Mouse (Mus musculus) adrenal gland, postnatal 4 days (tissue): ENCODE results near the gene Smarca2. TPM values are rescaled to one million over a fixed set of nuclear protein-coding genes. Genes with fewer than 3 reads are reported as not detected.

ENCODE experiments used
- DNase-seq, 2 experiments: peaks; one replicate each; pipeline ENCODE4 v3.0.0; 2021 to 2022; ENCODE audit warnings: low spot score in 2 of 2, mixed read lengths in 2 of 2
- total RNA-seq, 2 experiments: library from RNA; stranded (reverse); gene quantifications; 2 replicates each; pipeline ENCODE4 v1.2.3; 2021

Gene Smarca2
- total RNA-seq, 2 experiments from 2014 or later = 99.7 to 101 TPM

DNA sequence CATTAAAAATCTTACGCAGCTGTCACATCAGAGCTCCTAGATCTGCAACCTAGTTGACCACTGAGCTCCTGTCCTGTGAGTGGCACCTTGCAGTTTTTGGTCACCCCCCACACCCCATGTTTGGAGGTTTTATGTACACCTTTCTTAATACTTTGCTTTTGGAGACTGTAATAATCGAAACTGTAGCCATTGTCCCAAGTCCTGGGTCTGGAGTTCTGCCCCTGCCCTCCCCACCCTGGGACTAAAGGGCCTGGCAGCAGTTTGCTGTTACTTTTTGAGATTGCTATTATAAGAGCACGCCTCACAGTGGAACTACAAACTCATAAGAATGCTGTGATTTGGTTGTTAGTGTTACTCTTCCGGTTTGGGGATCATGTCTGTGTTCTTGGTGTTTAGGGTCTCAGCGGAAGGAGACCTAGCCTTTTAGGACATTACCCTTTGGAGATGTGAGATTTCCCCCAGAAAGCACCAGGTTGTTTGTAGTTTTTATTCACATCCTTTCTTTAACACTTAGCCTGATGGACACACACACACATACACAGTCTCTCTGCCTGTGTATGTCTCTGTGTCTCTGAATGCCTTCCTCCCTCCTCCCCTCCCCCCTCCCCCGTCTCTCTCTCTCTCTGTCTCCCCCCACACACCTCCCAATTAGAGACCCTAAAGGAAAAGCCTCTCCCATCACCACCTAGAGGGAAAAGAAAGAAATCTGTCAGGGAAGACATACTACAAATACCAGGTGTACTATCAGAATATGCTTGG lies 142.0 kb downstream of the Smarca2 start:
- no peak for DNase-seq

DNA sequence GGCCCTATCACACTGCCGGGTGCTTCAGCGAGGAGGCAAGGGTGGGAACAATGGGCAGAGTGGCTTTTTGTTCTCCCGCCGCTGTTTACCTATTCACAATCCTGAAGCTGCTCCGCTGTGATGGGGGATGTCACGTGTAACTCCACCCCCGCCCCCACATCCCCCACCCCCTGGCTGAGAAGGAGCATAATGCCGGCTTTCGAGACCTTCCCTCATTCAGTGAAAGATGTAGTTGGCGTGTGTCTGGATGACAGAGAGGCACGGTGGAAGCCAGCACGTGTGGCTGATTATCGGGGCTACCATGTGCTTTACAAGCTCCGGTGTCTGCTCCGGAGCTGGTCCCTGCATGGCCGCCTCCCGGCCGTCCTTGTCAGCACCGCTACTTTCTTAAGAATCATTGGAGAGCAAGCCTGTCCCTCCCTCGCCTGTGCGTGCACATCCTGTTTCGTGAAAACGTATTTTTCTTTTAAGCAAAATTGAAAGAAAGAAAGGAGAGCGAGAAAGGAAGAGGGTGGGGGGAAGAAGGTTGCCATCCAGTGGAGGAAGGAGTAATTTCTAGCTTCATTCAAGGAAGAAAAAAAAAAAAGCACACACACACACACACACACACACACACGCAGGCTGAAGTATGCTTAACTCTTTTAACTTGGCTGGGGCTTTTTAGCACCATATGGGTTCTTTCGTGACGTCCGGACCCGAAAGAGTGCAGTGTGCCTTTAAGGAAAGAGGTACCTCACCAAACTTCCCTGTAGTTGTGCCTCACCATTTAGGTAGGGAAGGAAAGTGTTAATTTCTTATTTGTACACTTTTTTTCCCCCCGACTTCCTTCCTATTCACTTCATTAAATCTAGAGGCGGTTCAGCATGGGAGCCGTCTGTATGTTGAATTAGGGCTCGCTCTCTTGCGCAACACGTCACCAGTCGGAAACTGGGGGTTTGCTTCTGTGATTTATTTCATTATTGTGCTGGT lies 143.0 kb downstream of the Smarca2 start:
- DNase-seq = peak; percentile 22 to 40

DNA sequence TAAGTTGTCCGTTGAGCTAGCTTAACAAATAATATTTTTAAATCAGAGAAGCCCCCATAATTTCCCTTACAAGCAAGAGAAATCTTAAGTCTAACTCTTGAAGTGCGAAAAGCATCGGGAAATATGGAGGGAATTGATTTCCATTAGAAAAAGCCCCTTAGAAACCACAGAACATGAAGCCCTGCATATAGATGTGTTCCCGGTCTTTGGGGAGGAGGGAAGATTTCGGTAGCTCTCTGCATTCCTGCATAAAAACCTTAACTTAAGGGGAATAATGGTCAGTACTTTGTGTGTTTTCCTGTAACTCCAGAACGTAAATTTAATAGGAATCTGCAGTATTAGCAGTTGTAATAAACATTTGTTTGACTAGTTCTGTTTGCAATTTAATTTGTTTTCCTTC lies 143.8 kb downstream of the Smarca2 start:
- DNase-seq = no peak

DNA sequence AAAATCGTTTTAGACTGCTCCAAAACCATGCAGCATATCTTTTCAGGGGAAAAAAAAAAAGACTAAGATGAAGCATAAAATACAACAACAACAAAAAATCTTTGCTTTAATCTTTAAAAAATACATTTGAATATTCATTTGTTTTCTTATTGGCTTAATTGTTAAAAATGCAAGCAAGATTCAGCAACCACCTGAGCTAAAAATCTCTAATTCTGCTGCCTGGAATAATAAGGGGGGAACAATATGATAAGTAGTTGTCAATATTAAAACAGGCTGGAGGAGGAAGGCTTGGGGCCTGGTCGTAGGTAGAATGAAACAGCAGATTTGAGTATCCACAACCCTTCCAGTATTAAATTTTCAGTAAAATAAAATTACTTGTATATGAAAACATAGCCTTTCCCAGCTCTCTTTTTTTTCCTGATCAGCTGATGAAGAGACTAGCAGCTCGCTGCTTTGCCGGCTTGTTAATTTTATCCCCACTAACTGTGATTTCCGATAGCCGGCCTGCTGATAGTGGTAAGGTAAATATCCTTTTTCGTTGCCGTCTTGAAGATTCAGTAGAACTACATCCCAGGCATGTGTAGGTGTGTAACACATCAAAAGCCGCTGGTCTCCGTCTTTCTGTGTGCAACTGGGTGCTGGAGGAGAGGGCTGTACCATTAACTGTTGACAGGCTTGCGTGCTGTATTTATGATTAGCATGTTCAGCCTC lies 144.7 kb downstream of the Smarca2 start:
- DNase-seq = no peak

DNA sequence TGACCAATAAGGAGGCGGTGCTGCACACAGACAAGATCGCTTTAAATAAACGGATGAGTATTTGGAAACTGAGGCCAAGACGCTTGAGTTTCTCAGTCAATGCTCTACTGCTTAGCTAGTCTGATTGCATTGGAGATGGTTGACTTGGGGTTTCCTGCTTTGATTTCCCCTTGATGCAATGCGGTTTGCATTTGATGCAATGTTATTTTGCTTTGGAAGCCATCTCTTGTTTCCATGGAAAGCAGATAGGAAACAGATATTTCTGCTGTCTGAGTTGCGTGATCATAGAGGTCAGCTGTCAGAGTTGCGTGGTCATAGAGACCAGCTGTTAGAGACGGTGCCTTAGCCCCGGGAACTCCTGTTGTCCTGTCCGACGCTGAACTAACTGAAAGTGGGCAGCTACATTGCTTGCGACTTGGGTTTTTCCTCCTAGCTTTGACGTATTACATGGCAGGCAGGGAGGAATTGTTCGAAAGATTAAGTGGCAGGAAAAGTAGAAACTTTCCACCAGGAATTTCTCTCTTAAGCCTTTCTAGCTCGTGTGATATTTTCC lies 147.8 kb downstream of the Smarca2 start:
- DNase-seq = no peak

DNA sequence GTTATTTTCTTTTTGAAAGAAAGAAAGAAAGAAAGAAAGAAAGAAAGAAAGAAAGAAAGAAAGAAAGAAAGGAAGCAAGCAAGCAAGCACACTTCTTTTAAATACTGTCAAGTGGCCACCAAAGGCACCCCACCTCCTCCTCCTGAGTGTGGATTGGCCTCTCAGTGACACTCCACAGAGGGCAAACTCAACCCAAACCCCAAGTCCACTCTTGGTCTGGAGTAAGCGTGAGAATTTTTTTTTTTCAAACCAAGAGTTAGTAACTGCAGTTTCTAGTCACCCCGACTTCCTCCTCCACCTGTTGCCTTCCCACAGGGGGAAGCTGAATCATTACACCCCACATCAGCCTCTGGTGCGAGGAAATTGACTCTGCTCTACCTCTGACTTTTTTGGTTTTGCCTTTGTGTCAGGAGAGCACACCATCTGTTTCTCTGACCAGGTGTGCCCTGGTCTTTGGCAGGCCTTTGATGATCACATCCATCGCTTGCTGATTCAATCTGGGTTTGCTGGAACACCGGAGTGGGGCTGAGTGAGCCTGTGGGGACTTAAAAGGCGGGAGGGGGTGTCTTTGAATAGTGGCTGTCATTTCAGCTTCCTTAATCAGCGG lies 148.5 kb downstream of the Smarca2 start:
- DNase-seq = no peak

DNA sequence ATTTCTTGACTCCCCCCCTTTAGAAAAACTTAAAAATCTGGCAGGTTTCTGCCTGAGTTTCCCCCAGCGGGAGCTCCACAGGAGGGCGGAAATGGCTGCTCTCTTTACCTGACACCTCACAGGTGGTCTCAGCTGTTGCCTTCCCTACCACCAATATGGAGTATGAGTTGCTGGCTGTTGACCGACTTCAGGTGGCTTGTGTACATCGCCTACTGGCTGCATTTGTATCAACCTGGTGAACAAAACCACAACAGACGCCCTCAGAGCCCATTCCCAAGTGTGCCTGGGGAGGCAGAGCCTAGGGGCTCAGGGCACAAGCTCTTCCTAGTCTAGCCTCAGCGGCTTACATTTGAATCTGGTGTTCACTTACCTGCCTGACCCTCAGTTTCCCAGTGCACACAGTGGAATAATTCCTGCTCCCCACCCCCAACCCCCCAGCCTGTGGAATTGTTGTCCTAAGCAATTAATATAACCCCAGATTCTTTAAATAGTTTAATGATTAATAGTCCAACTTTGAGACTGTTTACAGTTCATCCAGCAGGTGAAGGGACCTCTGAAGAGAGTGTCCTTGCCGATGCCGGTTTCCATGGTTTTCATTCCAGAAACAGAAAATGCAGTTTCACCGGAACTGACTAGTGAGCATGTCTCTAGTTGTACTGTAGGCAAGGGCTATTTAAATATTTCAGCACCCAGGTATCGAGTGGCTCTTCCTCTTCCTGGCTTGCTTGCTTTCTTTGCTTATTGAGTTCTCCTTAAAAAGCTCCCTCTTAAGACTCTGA lies 149.4 kb downstream of the Smarca2 start:
- DNase-seq = no peak

DNA sequence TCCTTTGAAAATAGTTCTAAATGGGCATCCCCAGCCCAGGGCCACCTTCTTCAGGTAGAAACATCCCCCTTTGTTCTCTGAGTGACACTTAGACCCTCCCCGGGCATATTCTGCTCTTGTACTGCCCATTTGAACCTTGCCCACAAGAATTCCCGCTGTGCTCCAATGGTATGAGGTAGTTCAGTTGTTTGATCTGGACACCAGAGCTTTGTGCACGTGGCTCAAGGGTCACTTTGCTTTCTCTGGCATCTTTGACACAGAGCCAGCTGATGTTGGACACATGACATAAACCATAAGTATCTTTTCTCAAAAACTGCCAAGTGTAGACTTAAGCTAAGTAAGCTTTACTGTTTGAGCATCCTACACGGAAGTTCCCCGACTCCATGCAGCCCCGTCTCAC lies 151.1 kb downstream of the Smarca2 start:
- no peak for DNase-seq

DNA sequence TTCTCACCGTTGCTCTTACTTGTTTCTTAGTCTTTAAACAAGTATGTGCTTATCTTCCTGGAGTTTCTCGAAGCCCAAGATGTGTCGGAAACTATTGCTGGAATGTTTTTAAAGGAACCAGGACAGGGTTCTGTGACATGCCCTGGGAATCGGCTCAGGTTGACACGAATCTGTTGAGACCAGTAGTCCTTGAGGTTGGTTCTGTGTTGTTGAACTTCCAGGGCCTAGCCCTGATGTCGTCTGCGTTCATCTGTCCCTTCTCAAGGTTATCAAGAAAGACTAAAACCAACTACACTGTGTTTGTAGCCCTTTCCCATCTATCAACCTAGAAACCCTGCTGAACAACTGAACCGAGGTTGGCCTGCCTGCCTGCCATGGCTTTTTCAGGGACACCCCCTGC lies 151.5 kb downstream of the Smarca2 start:
- no peak for DNase-seq

DNA sequence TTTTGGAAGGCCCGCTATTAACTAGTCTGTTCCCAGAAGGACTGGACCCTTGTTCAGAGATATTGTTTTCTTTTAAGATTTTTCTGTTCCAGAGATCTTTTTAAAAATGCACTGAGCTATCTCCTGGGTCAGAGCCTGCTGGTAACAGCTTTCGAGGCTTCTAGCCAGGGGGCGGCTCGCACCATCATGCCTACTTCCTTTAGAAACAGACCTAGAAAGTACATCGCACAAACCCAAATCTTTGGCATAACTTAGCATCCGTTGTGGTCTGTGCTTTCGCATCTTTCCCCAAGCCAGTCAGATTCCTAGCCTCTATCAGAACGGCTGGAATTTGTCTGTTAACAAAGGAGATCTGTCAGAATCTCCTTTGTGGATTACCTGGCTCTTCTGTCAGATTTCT lies 153.3 kb downstream of the Smarca2 start:
- no peak for DNase-seq

DNA sequence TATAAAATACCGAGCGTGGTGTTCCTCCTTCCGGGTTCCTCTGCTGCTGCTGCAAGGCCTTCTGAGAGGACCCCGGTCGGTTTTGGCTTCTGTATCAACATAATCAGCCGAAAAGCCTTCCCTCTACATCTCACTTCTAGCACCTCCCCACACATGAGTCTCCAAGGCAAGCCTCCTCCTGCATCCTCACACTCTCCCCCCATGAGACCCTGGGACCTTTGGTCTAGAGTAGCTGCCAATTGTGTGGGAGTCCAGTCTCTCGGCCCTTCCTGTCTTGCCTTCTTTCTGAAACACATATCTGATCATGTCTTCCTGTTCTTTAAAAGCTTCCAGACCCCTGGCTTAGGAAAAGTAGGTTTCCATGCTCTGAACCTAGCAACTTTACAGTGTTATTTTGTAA lies 153.8 kb downstream of the Smarca2 start:
- no peak for DNase-seq

DNA sequence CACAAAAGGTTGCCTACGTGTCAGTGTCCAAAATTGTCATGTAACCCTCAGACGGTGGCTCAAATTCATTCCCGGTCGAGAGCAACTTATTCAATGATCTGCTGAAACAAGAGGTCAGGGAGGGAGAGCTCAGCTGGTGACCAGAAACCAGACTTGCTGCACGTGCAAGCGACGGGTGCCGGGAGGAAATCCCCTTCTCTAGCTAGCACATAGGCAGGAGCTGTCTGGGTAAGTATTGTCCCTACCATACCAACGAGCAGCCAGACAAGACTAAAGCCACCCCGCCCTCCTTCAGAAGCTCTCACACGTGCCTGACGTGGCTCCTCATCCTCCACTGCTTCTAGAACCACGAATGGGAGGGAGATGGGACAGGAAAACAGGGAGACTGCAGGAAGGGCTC lies 154.4 kb downstream of the Smarca2 start:
- no peak for DNase-seq

DNA sequence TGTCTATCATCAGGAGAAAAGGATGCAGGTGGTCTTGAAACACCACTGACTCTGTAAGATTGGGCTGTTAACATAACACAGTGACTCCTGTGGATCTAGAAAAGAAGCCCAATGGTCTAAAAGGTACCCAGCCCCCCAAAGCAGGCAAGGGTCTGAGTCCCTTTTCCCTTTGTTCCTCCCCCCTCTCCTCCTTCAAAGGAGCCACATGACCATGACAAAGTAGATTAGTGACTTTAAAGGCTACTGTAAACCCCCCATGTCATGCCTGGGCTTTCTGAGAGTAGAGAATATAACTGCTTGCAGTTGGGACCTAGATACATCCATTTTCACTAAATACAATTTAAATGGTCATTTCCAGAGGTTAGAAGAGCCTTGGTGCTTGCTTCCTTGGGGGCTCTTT lies 156.4 kb downstream of the Smarca2 start:
- DNase-seq = no peak

DNA sequence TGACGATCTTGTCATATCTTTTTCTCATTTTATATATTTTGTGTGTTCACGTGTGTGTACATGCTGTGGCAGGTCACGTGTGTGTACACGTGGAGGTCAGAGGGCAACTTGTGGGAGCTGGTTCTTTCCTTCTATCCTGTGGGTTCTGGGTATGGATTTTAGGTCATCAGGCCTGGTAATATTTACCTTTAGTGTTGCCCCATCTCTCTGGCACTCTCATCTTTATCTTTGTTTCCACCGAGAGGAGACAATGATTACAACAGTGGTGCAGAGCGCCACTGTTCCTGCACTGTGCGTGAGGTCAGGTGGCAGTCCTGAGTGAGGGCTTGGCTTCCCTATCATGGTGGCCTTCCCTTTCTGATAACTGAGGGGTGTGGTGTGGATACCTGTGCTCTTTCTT lies 160.6 kb downstream of the Smarca2 start:
- DNase-seq = no peak

DNA sequence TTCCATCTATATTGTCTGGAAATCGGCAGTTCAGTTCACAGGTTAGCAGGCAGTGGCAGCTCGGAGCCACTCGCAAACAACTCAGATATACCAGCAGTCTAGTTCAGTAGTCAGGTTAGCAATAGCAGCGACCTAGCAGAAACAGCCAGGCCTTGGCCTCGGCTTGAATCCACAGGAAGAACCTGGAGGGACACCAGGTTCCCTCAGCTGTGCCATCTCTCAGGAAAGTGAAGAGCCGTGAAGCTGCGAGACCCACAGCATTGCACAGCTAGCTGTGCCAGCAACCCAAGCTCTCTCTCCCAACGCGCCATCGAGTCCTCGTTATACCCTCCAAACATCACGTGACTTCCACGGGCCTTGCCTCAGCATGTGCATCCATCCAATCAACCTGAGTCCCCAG lies 162.6 kb downstream of the Smarca2 start:
- DNase-seq = no peak

DNA sequence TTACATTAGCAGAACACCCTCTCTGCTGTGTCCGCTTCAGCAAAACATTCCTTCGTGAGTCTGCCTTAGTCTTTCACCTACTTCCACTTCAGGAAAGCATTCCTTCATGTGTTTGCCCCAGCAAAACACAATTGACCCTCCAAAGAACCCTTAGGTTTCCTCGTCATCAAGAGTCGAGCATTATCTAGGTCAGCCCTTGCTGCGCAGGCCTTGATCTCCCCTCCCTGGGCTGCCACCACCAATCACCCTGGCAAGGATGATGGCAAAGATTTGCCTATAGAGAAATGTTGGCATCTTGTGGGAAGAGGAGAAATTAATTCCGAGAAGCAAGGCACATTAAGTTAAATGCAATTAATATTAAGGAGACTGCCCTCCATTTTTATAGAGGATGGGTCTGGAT lies 163.1 kb downstream of the Smarca2 start:
- DNase-seq = no peak

DNA sequence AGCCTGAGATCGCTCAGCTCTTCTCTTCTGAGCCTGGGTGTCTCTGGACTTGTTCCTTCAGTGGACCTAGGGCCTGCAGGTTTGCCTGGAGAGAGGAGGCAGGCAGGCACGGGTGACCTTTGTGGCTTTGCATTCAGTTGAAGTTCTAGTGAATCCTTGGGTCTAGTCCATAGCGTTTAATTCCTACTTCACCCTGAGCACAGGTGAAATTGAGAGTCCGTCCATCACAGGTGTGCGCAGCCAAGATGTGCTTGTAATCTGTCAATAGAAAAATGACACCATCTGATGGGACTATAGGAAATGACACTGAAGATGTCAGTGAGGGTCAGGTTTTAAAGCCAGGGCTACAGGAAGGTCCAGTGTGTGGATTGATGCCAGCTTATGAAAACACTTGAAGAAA lies 164.0 kb downstream of the Smarca2 start:
- no peak for DNase-seq

DNA sequence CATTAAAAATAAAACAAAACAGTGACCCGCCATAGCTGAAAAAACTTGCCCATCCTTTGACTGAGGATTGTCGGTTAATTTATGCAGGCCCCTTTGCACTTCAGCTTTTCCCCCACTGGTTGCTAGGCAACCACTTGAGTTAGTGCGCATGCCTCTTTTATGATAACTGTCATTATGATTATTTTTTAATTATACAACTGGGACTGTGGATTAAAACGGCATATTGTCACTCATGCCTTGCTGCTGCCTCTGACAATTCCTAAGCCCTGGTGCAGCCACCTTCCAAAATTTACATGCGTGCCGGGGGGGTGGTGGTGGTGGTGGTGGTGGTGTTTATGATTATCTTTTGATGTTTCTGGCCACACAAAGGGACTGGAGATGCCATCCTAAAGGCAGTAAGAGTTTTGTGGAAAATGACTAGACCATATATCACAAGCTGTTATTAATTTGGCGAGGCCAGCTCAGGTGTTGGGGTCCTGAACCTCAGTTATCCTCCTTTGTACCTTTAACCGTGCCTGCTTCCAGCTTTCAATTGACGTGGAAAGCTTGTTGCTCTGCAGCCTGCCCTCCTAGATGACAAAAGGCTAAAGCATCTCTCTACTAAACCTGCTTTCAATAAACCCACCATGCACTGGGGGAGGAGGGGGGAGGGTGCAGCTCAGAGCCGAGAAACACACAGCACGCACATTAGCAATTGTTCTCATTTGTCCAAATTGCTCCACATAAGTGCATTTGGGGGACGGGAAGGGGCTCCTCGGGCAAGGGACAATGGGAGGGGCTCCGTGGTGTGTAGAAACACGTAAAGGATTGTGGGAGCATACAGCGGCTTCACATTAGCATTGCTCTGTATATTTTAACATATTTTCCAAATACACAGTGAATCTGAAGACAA lies 165.0 kb downstream of the Smarca2 start:
- no peak for DNase-seq

DNA sequence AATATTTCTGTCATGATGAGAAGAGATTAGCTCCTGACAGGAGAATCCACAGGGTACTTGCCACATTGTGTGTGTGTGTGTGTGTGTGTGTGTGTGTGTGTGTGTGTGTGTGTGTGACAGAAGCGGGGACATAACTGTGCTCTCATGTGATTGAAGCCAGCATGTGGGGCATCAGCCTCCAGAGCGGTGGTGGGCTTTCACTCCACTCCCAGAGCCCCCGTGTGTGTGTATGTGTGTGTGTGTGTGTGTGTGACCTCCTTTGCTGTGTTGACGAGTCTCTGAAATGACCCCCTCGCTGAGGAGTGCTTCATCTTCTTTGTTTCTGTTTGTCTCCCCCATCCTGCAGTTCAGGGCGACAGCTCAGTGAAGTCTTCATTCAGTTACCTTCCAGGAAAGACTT lies 165.7 kb downstream of the Smarca2 start:
- no peak for DNase-seq
